Mouse (Mus musculus) MN1 (cell line): ENCODE data around the gene Mybpc3.

Experiments used
- DNase-seq: peaks from one replicate; pipeline ENCODE4 v3.0.0-alpha.2; 2016; ENCODE audit warnings: low spot score

Gene Mybpc3

GRCm38 (mm10) chr2:91117585-91118275 lies at the start of gene Mybpc3:
Mybpc3 (plus strand) TSS chr2:91118144.
- DNase-seq, result no peak

GRCm38 (mm10) chr2:91068162-91068871 lies 49.6 kb upstream of the Mybpc3 start:
- no peak for DNase-seq

GRCm38 (mm10) chr2:91068872-91069165 lies 49.1 kb upstream of the Mybpc3 start:
- DNase-seq, result no peak

GRCm38 (mm10) chr2:91069306-91070000 lies 48.5 kb upstream of the Mybpc3 start:
- DNase-seq, result peak; percentile 30

- DNase-seq, result peak; percentile 97
Observed at GRCm38 (mm10) chr2:91070076-91070800, 47.7 kb upstream of the Mybpc3 start, which contains the start of gene Slc39a13. Slc39a13 (minus strand) TSS chr2:91070417.

- no peak for DNase-seq
Observed at GRCm38 (mm10) chr2:91071059-91071458, 46.9 kb upstream of the Mybpc3 start.

GRCm38 (mm10) chr2:91072092-91072491 lies 45.9 kb upstream of the Mybpc3 start:
- no peak for DNase-seq

- DNase-seq, result no peak
Observed at GRCm38 (mm10) chr2:91077957-91078313, 40.0 kb upstream of the Mybpc3 start.

- DNase-seq, result no peak
Observed at GRCm38 (mm10) chr2:91078314-91079025, 39.5 kb upstream of the Mybpc3 start.

- no peak for DNase-seq
Observed at GRCm38 (mm10) chr2:91079026-91079384, 38.9 kb upstream of the Mybpc3 start.

- no peak for DNase-seq
Observed at GRCm38 (mm10) chr2:91080784-91081513, 37.0 kb upstream of the Mybpc3 start.

GRCm38 (mm10) chr2:91081775-91082695 lies 35.9 kb upstream of the Mybpc3 start, which contains the start of gene Spi1:
Spi1 (plus strand) TSS chr2:91082390.
- DNase-seq, result no peak

GRCm38 (mm10) chr2:91082844-91083243 lies 35.1 kb upstream of the Mybpc3 start:
- DNase-seq, result no peak

- DNase-seq, result no peak
Observed at GRCm38 (mm10) chr2:91083366-91083940, 34.5 kb upstream of the Mybpc3 start.

- no peak for DNase-seq
Observed at GRCm38 (mm10) chr2:91084179-91084820, 33.6 kb upstream of the Mybpc3 start.

- DNase-seq, result no peak
Observed at GRCm38 (mm10) chr2:91085494-91086391, 32.2 kb upstream of the Mybpc3 start.

- DNase-seq, result no peak
Observed at GRCm38 (mm10) chr2:91086392-91087237, 31.3 kb upstream of the Mybpc3 start.
